In genomic region chr10:18420259-18421000, GRCm38 (mm10) we compare ENCODE assay signal across 24 mouse cellular contexts.
A peak's percentile ranks its signal among the peaks of the same experiment; 100 is the strongest.
DNase-seq lines count a peak whose midpoint lies in the region; ATAC-seq and TF ChIP-seq lines count a peak whose summit lies in the region.
"Had no signal": no experiment of that assay in that cellular context is flagged by ENCODE, and none has a peak within 500 bp of the region (broad histone marks: within the 10 kb centered on the region; RNA-seq: fewer than 3 reads in every experiment).

No protein-coding gene starts in this region.

- H3K9ac ChIP-seq in liver, adult 2 months (ENCODE audit: low read depth, low read length): no peak overlapping the region
- H3K9ac ChIP-seq in liver, postnatal 0 days (replicated peaks): no peak overlapping the region
- H3K9ac ChIP-seq in CH12.LX (ENCODE audit: insufficient read depth, low read depth): no peak overlapping the region
- H3K9ac ChIP-seq: embryonic facial prominence, embryonic 12.5 days; forebrain, embryonic 15.5 days; intestine, embryonic 15.5 days; liver, embryonic 13.5 days had no signal

- no peaks in the 10 kb centered on the region for H3K27me3 ChIP-seq in liver, adult 2 months (ENCODE audit: control insufficient read depth, insufficient read depth, low read length)
- no peaks in the 10 kb centered on the region for H3K27me3 ChIP-seq in liver, postnatal 0 days (ENCODE audit: insufficient read depth, low read length)
- H3K27me3 ChIP-seq in CH12.LX (replicated peaks): no peaks in the 10 kb centered on the region
- H3K27me3 ChIP-seq: embryonic facial prominence, embryonic 12.5 days; forebrain, embryonic 15.5 days; intestine, embryonic 15.5 days; liver, embryonic 13.5 days had no signal

- in situ Hi-C loops in CH12.LX (cut with MboI; ENCODE audit: low pct_ligation_motif_present, low pct_unique_long_range_greater_than_20kb, low sequenced_read_pairs): no loop called here

- dilution Hi-C loops in CH12.LX (cut with MboI; ENCODE audit: extremely low pct_ligation_motif_present, extremely low pct_unique_long_range_greater_than_20kb, low sequenced_read_pairs): no loop called here

- no peaks in the 10 kb centered on the region for H3K4me1 ChIP-seq in liver, adult 2 months (ENCODE audit: control insufficient read depth, insufficient read depth, low read length)
- no peaks in the 10 kb centered on the region for H3K4me1 ChIP-seq in liver, postnatal 0 days (ENCODE audit: insufficient read depth)
- peaks cover 3 to 13% of the 10 kb centered on the region in 2 experiments for H3K4me1 ChIP-seq in CH12.LX (ENCODE audit: control insufficient read depth in 1 of 2, insufficient read depth in 2 of 2)
- H3K4me1 ChIP-seq: intestine, embryonic 15.5 days had no signal

- no peak for TF ChIP-seq RAD21 in CH12.LX (IDR thresholded peaks at IDR 0.05; ENCODE audit: low read depth, low read length)

- TF ChIP-seq POLR2A in liver, adult 2 months (IDR thresholded peaks at IDR 0.05; ENCODE audit: extremely low read depth, insufficient read depth, low read length): no peak
- no peak for TF ChIP-seq POLR2A in CH12.LX (IDR thresholded peaks at IDR 0.05; ENCODE audit: low read depth, low read length)

- no peak overlapping the region for H3K4me3 ChIP-seq in liver, adult 2 months (ENCODE audit: insufficient read depth, low read depth, low read length)
- no peak overlapping the region for H3K4me3 ChIP-seq in liver, postnatal 0 days (ENCODE audit: low read depth, low read length)
- no peak overlapping the region for H3K4me3 ChIP-seq in CH12.LX (replicated peaks in 1 of 3; ENCODE audit: low read depth in 2 of 3, low read length in 2 of 3, poor library complexity in 1 of 3)
- H3K4me3 ChIP-seq: embryonic facial prominence, embryonic 12.5 days; forebrain, embryonic 15.5 days; intestine, embryonic 15.5 days; liver, embryonic 13.5 days; midbrain, embryonic 10.5 days had no signal

- no peak overlapping the region for H3K4me2 ChIP-seq in liver, postnatal 0 days (ENCODE audit: low read depth, low read length)
- no peak overlapping the region for H3K4me2 ChIP-seq in CH12.LX (ENCODE audit: insufficient read depth, low read depth, poor library complexity, severe bottlenecking)
- H3K4me2 ChIP-seq: embryonic facial prominence, embryonic 12.5 days; forebrain, embryonic 15.5 days; intestine, embryonic 15.5 days; liver, embryonic 13.5 days had no signal

- ATAC-seq in liver, postnatal 0 days: no peak
- ATAC-seq: forebrain, embryonic 15.5 days; hindbrain, embryonic 16.5 days; intestine, embryonic 15.5 days had no signal

- no peaks in the 10 kb centered on the region for H3K36me3 ChIP-seq in liver, adult 2 months (ENCODE audit: control insufficient read depth, insufficient read depth, low read length)
- no peaks in the 10 kb centered on the region for H3K36me3 ChIP-seq in liver, postnatal 0 days (replicated peaks; ENCODE audit: insufficient read depth, low read length)
- H3K36me3 ChIP-seq in CH12.LX (replicated peaks in 1 of 2; ENCODE audit: control insufficient read depth in 1 of 2, insufficient read depth in 1 of 2, low read length in 1 of 2): no peaks in the 10 kb centered on the region
- H3K36me3 ChIP-seq: embryonic facial prominence, embryonic 12.5 days; forebrain, embryonic 15.5 days; intestine, embryonic 15.5 days; liver, embryonic 13.5 days had no signal

- no peaks in the 10 kb centered on the region for H3K9me3 ChIP-seq in liver, postnatal 0 days (ENCODE audit: low read length)
- no peaks in the 10 kb centered on the region for H3K9me3 ChIP-seq in CH12.LX (replicated peaks; ENCODE audit: low read length)
- H3K9me3 ChIP-seq: embryonic facial prominence, embryonic 12.5 days; forebrain, embryonic 15.5 days; intestine, embryonic 15.5 days; liver, embryonic 13.5 days had no signal

- TF ChIP-seq CTCF in liver, adult 2 months (IDR thresholded peaks at IDR 0.05; ENCODE audit: low read depth, low read length): no peak
- no peak for TF ChIP-seq CTCF in liver, postnatal 0 days (IDR thresholded peaks at IDR 0.05; ENCODE audit: low read depth)
- no peak for TF ChIP-seq CTCF in CH12.LX (conservative IDR thresholded peaks at IDR 0.05 in 1 of 2, IDR thresholded peaks at IDR 0.05 in 1 of 2; ENCODE audit: low read depth in 2 of 2, low read length in 2 of 2)

- WGBS in liver, adult 2 months: 92% methylated on average over 6 of the region's 6 CpGs
- 72% methylated on average over 6 of the region's 6 CpGs for WGBS in liver, postnatal 0 days (ENCODE audit: insufficient replicate concordance)

- peak; percentile 38 for DNase-seq in liver, adult 2 months (ENCODE audit: extremely low read depth, low read depth, low spot score)
- DNase-seq in liver, postnatal 0 days: no peak
- DNase-seq in 416B (ENCODE audit: low read depth) (peak; percentile 18), CH12.LX (ENCODE audit: extremely low read depth) (peak; percentile 11), adipocyte (ENCODE audit: low spot score) (no peak)
- peak; percentile 52 for DNase-seq in brain, adult 2 months (ENCODE audit: low read depth, low spot score)
- no peak for DNase-seq in frontal cortex, postnatal 36 days (ENCODE audit: low spot score in 2 of 2)
- DNase-seq: adrenal gland, postnatal 25 days; cerebellum, adult 9-11 months; embryo, embryonic 11 days; gastrocnemius, postnatal 10 days; heart, postnatal 14 days; kidney, adult 2 months; kidney, postnatal 4 days; left cerebral cortex, postnatal 4 days; liver, embryonic 13.5 days; lung, adult 2 months; lung, postnatal 14 days; thymus, adult 2 months had no signal

- H3K79me2 ChIP-seq in liver, adult 2 months (ENCODE audit: control insufficient read depth, insufficient read depth, low read length): peaks cover 12% of the 10 kb centered on the region
- no peaks in the 10 kb centered on the region for H3K79me2 ChIP-seq in CH12.LX (replicated peaks; ENCODE audit: control insufficient read depth, extremely low read depth, insufficient read depth, poor library complexity, severe bottlenecking)

- no peak for TF ChIP-seq EP300 in liver, postnatal 0 days (IDR thresholded peaks at IDR 0.05; ENCODE audit: low read depth)
- no peak for TF ChIP-seq EP300 in CH12.LX (IDR thresholded peaks at IDR 0.05; ENCODE audit: low read length)

- no peak overlapping the region for H3K27ac ChIP-seq in liver, adult 2 months (replicated peaks; ENCODE audit: insufficient read depth, low read depth, low read length)
- no peak overlapping the region for H3K27ac ChIP-seq in liver, postnatal 0 days (ENCODE audit: low read depth)
- no peak overlapping the region for H3K27ac ChIP-seq in CH12.LX (ENCODE audit: insufficient read depth, low read depth)
- H3K27ac ChIP-seq: forebrain, embryonic 15.5 days; intestine, embryonic 15.5 days; liver, embryonic 13.5 days; midbrain, embryonic 10.5 days had no signal

TF ChIP-seq in CH12.LX, 34 proteins besides CTCF, POLR2A, EP300 and RAD21:
- no peak for TF ChIP-seq POLR2AphosphoS2 (IDR thresholded peaks at IDR 0.05; ENCODE audit: low read depth, low read length)
- TF ChIP-seq MEF2A (IDR thresholded peaks at IDR 0.05; ENCODE audit: borderline replicate concordance, low read depth, low read length): no peak
- no peak for TF ChIP-seq JUND (conservative IDR thresholded peaks at IDR 0.05; ENCODE audit: low read depth, low read length)
- TF ChIP-seq MAFK (IDR thresholded peaks at IDR 0.05; ENCODE audit: insufficient replicate concordance, low read length): no peak

Comparison
In these comparisons a context has a peak if more than half of its experiments do, and no peak if none do; other contexts are left out.
1. DNase-seq: peak in liver, adult 2 months (single experiment), 416B (single experiment), CH12.LX (single experiment) and brain, adult 2 months (single experiment); none in liver, postnatal 0 days (single experiment), adipocyte (single experiment) and frontal cortex, postnatal 36 days (0 of 2).